9 mouse cellular contexts compared by ENCODE assay signal in genomic region chr8:114773461-114774414, GRCm38 (mm10).
DNase-seq lines count a peak whose midpoint lies in the region; ATAC-seq and TF ChIP-seq lines count a peak whose summit lies in the region.
"Had no signal": no experiment of that assay in that cellular context is flagged by ENCODE, and none has a peak within 500 bp of the region (broad histone marks: within the 10 kb centered on the region; RNA-seq: fewer than 3 reads in every experiment).

No protein-coding gene starts in this region.

- H3K4me2 ChIP-seq in hindbrain, embryonic 14.5 days (replicated peaks), result no peak overlapping the region
- no peak overlapping the region for H3K4me2 ChIP-seq in midbrain, embryonic 14.5 days (ENCODE audit: low read length)

- H3K4me1 ChIP-seq in hindbrain, embryonic 14.5 days (replicated peaks; ENCODE audit: control insufficient read depth, insufficient read depth, low read length), result peaks cover 11% of the 10 kb centered on the region
- H3K4me1 ChIP-seq in midbrain, embryonic 14.5 days (ENCODE audit: control insufficient read depth, insufficient read depth, low read length), result peaks cover 6% of the 10 kb centered on the region; the same call in 1 of the 2 replicates

- no peak for TF ChIP-seq CTCF in gastrocnemius, adult 2 months (IDR thresholded peaks at IDR 0.05)

- no peak overlapping the region for H3K9ac ChIP-seq in hindbrain, embryonic 14.5 days
- H3K9ac ChIP-seq in midbrain, embryonic 14.5 days (replicated peaks; ENCODE audit: low read length), result no peak overlapping the region

- H3K4me3 ChIP-seq in gastrocnemius, adult 2 months, result peak overlapping the region; percentile 63
- no peak overlapping the region for H3K4me3 ChIP-seq in hindbrain, embryonic 14.5 days (replicated peaks; ENCODE audit: low read length)
- H3K4me3 ChIP-seq in midbrain, embryonic 14.5 days (replicated peaks; ENCODE audit: low read depth, low read length), result no peak overlapping the region

- intact Hi-C loops in gastrocnemius, adult 2 months (cut with DNase I), result loop anchor here (2.0 to 10.0 kb wide), 2 partner anchors 319 to 935 kb away; no protein-coding TSS in a partner anchor
- intact Hi-C loops in left cerebral cortex, postnatal 36 days (cut with DNase I), result loop anchor here (5.0 kb wide), 1 partner anchor 1664 kb away; no protein-coding TSS in a partner anchor

- no peaks in the 10 kb centered on the region for H3K9me3 ChIP-seq in hindbrain, embryonic 14.5 days (ENCODE audit: control insufficient read depth, low read length)
- H3K9me3 ChIP-seq in midbrain, embryonic 14.5 days (ENCODE audit: control insufficient read depth, low read length), result no peaks in the 10 kb centered on the region

- H3K27ac ChIP-seq in gastrocnemius, adult 2 months, result peak overlapping the region; percentile 77; the same call in 1 of the 2 replicates
- no peak overlapping the region for H3K27ac ChIP-seq in hindbrain, embryonic 14.5 days
- H3K27ac ChIP-seq in midbrain, embryonic 14.5 days (replicated peaks; ENCODE audit: low read depth, low read length), result no peak overlapping the region

- peak; percentile 70 for DNase-seq in adipocyte (ENCODE audit: low spot score)
- peak; percentile 89 for DNase-seq in cerebellum, adult 11-12 months
- peak; percentile 81 for DNase-seq in gastrocnemius, adult 2 months
- DNase-seq in hindbrain, embryonic 14.5 days (ENCODE audit: low spot score), result peak; percentile 67
- DNase-seq in left cerebral cortex, postnatal 36 days (ENCODE audit: low spot score in 2 of 2), result peak; percentile 14 to 33
- DNase-seq in midbrain, embryonic 14.5 days, result peak; percentile 80
- DNase-seq in spleen, adult 18-20 months, result no peak

- peak; percentile 68; the same call in 1 of the 2 replicates for ATAC-seq in hindbrain, embryonic 14.5 days (ENCODE audit: low FRiP score)
- no peak for ATAC-seq in midbrain, embryonic 14.5 days (ENCODE audit: low FRiP score, low TSS enrichment)
- ATAC-seq in megakaryocyte progenitor cell, adult 5-6 weeks (replicated peaks; ENCODE audit: poor library complexity), result no peak
- ATAC-seq: Patski had no signal

- no peaks in the 10 kb centered on the region for H3K36me3 ChIP-seq in hindbrain, embryonic 14.5 days (replicated peaks; ENCODE audit: control insufficient read depth, insufficient read depth)
- no peaks in the 10 kb centered on the region for H3K36me3 ChIP-seq in midbrain, embryonic 14.5 days (ENCODE audit: control insufficient read depth, insufficient read depth, low read length)

- no peaks in the 10 kb centered on the region for H3K27me3 ChIP-seq in hindbrain, embryonic 14.5 days (ENCODE audit: control insufficient read depth, insufficient read depth, low read length)
- H3K27me3 ChIP-seq in midbrain, embryonic 14.5 days (ENCODE audit: control insufficient read depth, insufficient read depth, low read length), result no peaks in the 10 kb centered on the region
- H3K27me3 ChIP-seq: Patski had no signal

- whole genome bisulfite sequencing in hindbrain, embryonic 14.5 days, result 41% methylated on average over 23 of the region's 23 CpGs
- WGBS in midbrain, embryonic 14.5 days, result 50% methylated on average over 23 of the region's 23 CpGs

Comparison
In these comparisons a context has a peak if more than half of its experiments do, and no peak if none do; other contexts are left out.
1. DNase-seq: peak in adipocyte (single experiment), cerebellum, adult 11-12 months (single experiment), gastrocnemius, adult 2 months (single experiment), hindbrain, embryonic 14.5 days (single experiment), left cerebral cortex, postnatal 36 days (2 of 2) and midbrain, embryonic 14.5 days (single experiment); none in spleen, adult 18-20 months (0 of 2).